Mouse (Mus musculus) midbrain, embryonic 13.5 days (tissue): ENCODE results near the gene Adgrf2. TPM values are rescaled to one million over a fixed set of nuclear protein-coding genes. Genes with fewer than 3 reads are reported as not detected.

Experiments
- ATAC-seq: fragments of 200-750 bp; cut with Nextera tagmentation; 2 replicates; pipeline ENCODE4 v1.8.0; 2017; ENCODE audit warnings: mild to moderate bottlenecking, moderate TSS enrichment, moderate library complexity
- H3K27ac ChIP-seq: fragments of 300-500 bp; sonication (generic); 2 replicates; pipeline ENCODE4 v1.5.1; 2015; ENCODE audit warnings: inconsistent platforms, mild to moderate bottlenecking, moderate library complexity
- H3K27me3 ChIP-seq: fragments of 300-500 bp; sonication (generic); 2 replicates; pipeline ENCODE4 v1.6.1; 2015; ENCODE audit warnings: mild to moderate bottlenecking, inconsistent platforms
- H3K36me3 ChIP-seq: fragments of 300-500 bp; sonication (generic); 2 replicates; pipeline ENCODE4 v1.6.1; 2015; ENCODE audit warnings: mild to moderate bottlenecking, inconsistent platforms
- H3K4me1 ChIP-seq: fragments of 300-500 bp; sonication (generic); replicated peaks from 2 replicates; pipeline ENCODE4 v1.6.1; 2015; ENCODE audit warnings: inconsistent platforms
- H3K4me2 ChIP-seq: fragments of 300-500 bp; sonication (generic); replicated peaks from 2 replicates; pipeline ENCODE4 v1.6.1; 2015; ENCODE audit warnings: moderate library complexity, mild to moderate bottlenecking, inconsistent platforms
- H3K4me3 ChIP-seq: fragments of 300-500 bp; sonication (generic); replicated peaks from 2 replicates; pipeline ENCODE4 v1.5.1; 2015; ENCODE audit warnings: mild to moderate bottlenecking, inconsistent platforms
- H3K9ac ChIP-seq: fragments of 300-500 bp; sonication (generic); replicated peaks from 2 replicates; pipeline ENCODE4 v1.6.1; 2015; ENCODE audit warnings: mild to moderate bottlenecking, inconsistent platforms
- H3K9me3 ChIP-seq: fragments of 300-500 bp; sonication (generic); 2 replicates; pipeline ENCODE4 v1.6.1; 2016; ENCODE audit warnings: mild to moderate bottlenecking, inconsistent platforms
- whole genome bisulfite sequencing: fragments of 180-500 bp; shearing (Covaris S2); methylation state at CpG from one replicate; pipeline ENCODE4 v1.1.7; 2015; 5-methylcytosine and 5-hydroxymethylcytosine counted together
- polyA plus RNA-seq: library from polyadenylated mRNA; unstranded; fragments of >200 nt; fragmentation: Nextera tagmentation; extraction: Ambion mirVana; gene quantifications from 2 replicates; pipeline ENCODE4 v1.2.1, GENCODE M21; 2015

Gene Adgrf2
- 0.04 and 0.13 TPM in 2 replicates for polyA plus RNA-seq

GRCm38 (mm10) chr17:42741801-42742217 is at the start of gene Adgrf2:
Gene Adgrf2 (minus strand): TSS chr17:42742179.
- WGBS: 30% methylated on average over 7 of the region's 7 CpGs
- no peaks in the 10 kb centered on the region for H3K4me1 ChIP-seq
- H3K27ac ChIP-seq: no peak within 1 kb of the TSS
- no peaks in the 10 kb centered on the region for H3K27me3 ChIP-seq
- H3K9ac ChIP-seq: no peak within 1 kb of the TSS
- H3K4me2 ChIP-seq: no peak within 1 kb of the TSS
- H3K36me3 ChIP-seq: no peaks in the 10 kb centered on the region
- ATAC-seq: peak; percentile 53; the same call in 1 of the 2 replicates
- H3K9me3 ChIP-seq: no peaks in the 10 kb centered on the region
- no peak within 1 kb of the TSS for H3K4me3 ChIP-seq

DNA sequence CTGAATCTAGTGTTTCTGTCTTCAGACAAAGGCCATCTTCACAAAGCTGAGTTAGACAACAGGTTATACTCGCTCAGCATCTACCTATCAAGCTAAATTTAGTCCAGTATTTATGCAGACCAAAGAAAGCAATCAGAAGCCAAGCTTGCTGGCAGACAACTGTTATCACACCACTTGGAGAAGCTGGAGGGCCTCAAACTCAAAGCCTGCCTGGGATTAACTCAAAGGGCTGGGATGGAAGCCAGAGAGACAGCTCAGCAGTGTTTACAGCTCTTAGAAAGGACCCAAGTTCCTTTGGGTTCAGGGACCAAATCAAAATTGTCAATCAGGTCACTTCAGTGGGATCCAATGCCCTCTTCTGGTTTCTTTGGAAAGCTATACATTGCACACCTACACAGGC is 48.8 kb upstream of the Adgrf2 start:
- no peak for ATAC-seq
- 90% methylated on average over 1 of the region's 1 CpGs for WGBS
- Histone ChIP-seq H3K9me3 (no peaks in the 10 kb centered on the region), H3K27ac (no peak overlapping the region), H3K4me1 (no peaks in the 10 kb centered on the region), H3K36me3 (no peaks in the 10 kb centered on the region), H3K4me2 (no peak overlapping the region), H3K9ac (no peak overlapping the region), H3K27me3 (no peaks in the 10 kb centered on the region), H3K4me3 (no peak overlapping the region)

DNA sequence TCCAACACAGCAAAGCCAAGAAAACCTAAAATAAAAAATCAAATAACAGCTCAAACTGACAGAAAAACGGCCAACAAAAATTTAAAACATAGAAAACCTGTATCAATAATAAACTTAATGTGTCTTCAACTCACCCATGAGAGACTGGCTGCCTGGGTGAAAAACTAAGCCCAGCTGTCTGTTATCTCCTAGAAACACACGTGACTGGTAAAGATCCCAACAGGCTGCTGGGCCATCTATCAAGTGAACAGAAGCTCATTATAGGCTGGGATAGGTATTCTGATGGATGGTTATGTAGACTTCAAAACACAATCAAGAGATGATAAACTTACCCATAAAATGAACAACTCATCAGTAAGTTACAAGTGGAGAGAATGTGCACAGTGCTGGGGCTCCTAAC is 47.7 kb upstream of the Adgrf2 start:
- Histone ChIP-seq H3K27ac (no peak overlapping the region), H3K36me3 (no peaks in the 10 kb centered on the region), H3K9ac (no peak overlapping the region), H3K27me3 (no peaks in the 10 kb centered on the region), H3K9me3 (no peaks in the 10 kb centered on the region), H3K4me2 (no peak overlapping the region), H3K4me3 (no peak overlapping the region), H3K4me1 (no peaks in the 10 kb centered on the region)
- no peak for ATAC-seq
- WGBS: 88% methylated on average over 2 of the region's 2 CpGs

DNA sequence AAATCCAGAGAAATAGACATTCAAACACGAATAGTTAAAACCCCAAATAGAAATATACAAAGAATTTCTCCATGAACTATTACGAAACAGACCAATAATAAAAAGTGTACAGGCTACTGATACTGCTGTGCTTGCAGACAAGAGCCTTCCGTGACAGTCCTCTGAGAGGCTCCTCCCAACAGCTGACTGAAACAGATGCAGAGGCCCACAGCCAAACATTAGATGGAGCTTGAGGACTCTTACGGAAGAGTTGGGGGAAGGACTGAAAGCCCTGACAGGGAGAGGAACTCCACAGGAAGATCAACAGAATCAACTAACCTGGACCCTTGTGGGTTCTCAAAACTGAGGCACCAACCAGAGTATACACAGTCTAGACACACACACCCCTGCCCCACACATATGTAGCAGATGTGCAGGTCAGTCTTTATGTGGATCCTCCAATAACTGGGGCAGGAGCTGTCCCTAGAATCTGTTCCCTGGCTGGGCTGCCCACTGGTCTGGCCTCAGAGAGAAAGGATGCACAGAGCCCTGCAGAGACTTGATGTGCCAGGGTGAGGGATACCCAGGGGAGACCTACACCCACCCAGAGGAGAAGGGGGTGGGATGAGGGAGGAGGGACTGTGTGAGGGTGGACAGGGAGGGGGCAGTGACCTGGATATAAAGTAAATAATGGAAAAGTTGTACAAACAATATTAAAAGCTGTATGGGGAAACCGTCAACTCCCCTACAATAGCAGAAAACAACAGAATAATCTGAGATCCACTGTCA is 46.9 kb upstream of the Adgrf2 start:
- H3K4me1 ChIP-seq: no peaks in the 10 kb centered on the region
- no peak overlapping the region for H3K27ac ChIP-seq
- no peaks in the 10 kb centered on the region for H3K27me3 ChIP-seq
- ATAC-seq: no peak
- no peak overlapping the region for H3K4me2 ChIP-seq
- 87% methylated on average over 5 of the region's 5 CpGs for WGBS
- H3K9ac ChIP-seq: no peak overlapping the region
- no peaks in the 10 kb centered on the region for H3K9me3 ChIP-seq
- no peak overlapping the region for H3K4me3 ChIP-seq
- no peaks in the 10 kb centered on the region for H3K36me3 ChIP-seq

DNA sequence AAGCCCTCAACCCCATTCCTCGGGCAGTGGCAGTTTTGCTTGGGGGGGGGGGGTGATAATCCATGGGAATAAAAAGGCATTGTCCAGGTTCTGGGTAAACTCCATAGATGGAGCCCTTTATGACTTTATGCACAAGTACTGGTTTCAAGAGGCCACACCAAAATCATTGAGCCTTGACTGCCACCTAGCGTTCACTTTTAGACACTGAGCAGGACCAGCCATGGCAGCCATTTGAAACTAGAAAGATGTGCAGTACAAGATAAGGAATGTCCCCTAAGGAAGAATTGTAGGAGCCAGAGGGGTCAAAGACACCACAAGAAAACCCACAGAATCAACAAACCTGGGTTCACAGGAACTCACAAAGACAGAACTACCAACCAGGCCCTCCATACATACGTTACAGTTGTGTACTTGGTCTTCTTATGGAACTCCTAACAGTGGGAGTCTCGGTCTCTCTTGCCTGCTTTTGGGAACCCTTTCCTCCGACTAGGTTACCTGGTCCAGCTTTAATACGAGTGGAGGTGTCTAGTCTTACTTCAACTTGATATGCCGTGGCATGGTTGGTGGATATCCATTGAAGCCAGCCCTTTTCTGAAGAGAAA is 40.3 kb upstream of the Adgrf2 start:
- ATAC-seq: peak; percentile 90
- Histone ChIP-seq H3K4me1 (no peaks in the 10 kb centered on the region), H3K9me3 (no peaks in the 10 kb centered on the region), H3K4me3 (no peak overlapping the region), H3K36me3 (no peaks in the 10 kb centered on the region), H3K9ac (no peak overlapping the region), H3K27ac (no peak overlapping the region), H3K4me2 (no peak overlapping the region), H3K27me3 (no peaks in the 10 kb centered on the region)
- 54% methylated on average over 7 of the region's 7 CpGs for WGBS

DNA sequence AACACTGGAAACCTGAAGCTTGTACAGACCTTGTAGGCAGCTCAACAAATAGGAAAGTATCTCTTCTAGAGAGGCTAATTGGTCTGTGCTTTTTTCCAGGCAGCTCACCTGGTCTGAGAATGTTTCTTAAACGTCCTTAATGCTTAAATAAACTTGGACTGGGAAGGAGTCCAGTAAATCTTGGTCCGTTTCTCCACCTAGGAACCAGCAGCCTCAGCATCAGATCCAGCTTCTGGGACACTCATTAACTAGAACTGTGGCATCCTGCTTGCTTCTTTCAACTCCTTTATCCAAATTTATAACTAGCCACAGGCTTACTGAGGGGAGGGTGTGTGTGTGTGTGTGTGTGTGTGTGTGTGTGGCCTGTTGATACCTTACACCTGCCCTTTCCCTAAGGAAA is 11.8 kb upstream of the Adgrf2 start:
- whole genome bisulfite sequencing: 68% methylated on average over 2 of the region's 2 CpGs
- Histone ChIP-seq H3K27me3 (no peaks in the 10 kb centered on the region), H3K27ac (no peak overlapping the region), H3K4me2 (no peak overlapping the region), H3K9me3 (no peaks in the 10 kb centered on the region), H3K36me3 (no peaks in the 10 kb centered on the region), H3K4me3 (no peak overlapping the region), H3K9ac (no peak overlapping the region), H3K4me1 (no peaks in the 10 kb centered on the region)
- ATAC-seq: no peak

- no peak for ATAC-seq
- Histone ChIP-seq H3K27me3 (no peaks in the 10 kb centered on the region), H3K36me3 (no peaks in the 10 kb centered on the region), H3K4me3 (no peak overlapping the region), H3K4me1 (no peaks in the 10 kb centered on the region), H3K9me3 (no peaks in the 10 kb centered on the region), H3K27ac (no peak overlapping the region), H3K9ac (no peak overlapping the region), H3K4me2 (no peak overlapping the region)
- WGBS: 90% methylated on average over 2 of the region's 2 CpGs
These were observed 10.2 kb upstream of the Adgrf2 start for GRCm38 (mm10) chr17:42752173-42752572.

- H3K27ac ChIP-seq: no peak overlapping the region
- no peak overlapping the region for H3K4me2 ChIP-seq
- ATAC-seq: no peak
- 90% methylated on average over 6 of the region's 6 CpGs for WGBS
- H3K4me1 ChIP-seq: no peaks in the 10 kb centered on the region
- no peak overlapping the region for H3K4me3 ChIP-seq
- H3K9ac ChIP-seq: no peak overlapping the region
- H3K27me3 ChIP-seq: no peaks in the 10 kb centered on the region
- no peaks in the 10 kb centered on the region for H3K9me3 ChIP-seq
- no peaks in the 10 kb centered on the region for H3K36me3 ChIP-seq
These were observed 3.9 kb upstream of the Adgrf2 start for GRCm38 (mm10) chr17:42745657-42746420.

- H3K9me3 ChIP-seq: no peaks in the 10 kb centered on the region
- H3K27ac ChIP-seq: no peak overlapping the region
- no peaks in the 10 kb centered on the region for H3K27me3 ChIP-seq
- H3K36me3 ChIP-seq: no peaks in the 10 kb centered on the region
- H3K4me1 ChIP-seq: no peaks in the 10 kb centered on the region
- H3K4me3 ChIP-seq: no peak overlapping the region
- no peak overlapping the region for H3K9ac ChIP-seq
- 90% methylated on average over 3 of the region's 3 CpGs for WGBS
- no peak overlapping the region for H3K4me2 ChIP-seq
- ATAC-seq: no peak
These were observed 844 bp upstream of the Adgrf2 start for GRCm38 (mm10) chr17:42742823-42743222.

GRCm38 (mm10) chr17:42738794-42739193 is 3.2 kb downstream of the Adgrf2 start:
- no peaks in the 10 kb centered on the region for H3K27me3 ChIP-seq
- H3K4me2 ChIP-seq: no peak overlapping the region
- H3K4me3 ChIP-seq: no peak overlapping the region
- ATAC-seq: no peak
- H3K27ac ChIP-seq: no peak overlapping the region
- H3K9me3 ChIP-seq: no peaks in the 10 kb centered on the region
- WGBS: 87% methylated on average over 6 of the region's 6 CpGs
- no peak overlapping the region for H3K9ac ChIP-seq
- no peaks in the 10 kb centered on the region for H3K36me3 ChIP-seq
- H3K4me1 ChIP-seq: no peaks in the 10 kb centered on the region

DNA sequence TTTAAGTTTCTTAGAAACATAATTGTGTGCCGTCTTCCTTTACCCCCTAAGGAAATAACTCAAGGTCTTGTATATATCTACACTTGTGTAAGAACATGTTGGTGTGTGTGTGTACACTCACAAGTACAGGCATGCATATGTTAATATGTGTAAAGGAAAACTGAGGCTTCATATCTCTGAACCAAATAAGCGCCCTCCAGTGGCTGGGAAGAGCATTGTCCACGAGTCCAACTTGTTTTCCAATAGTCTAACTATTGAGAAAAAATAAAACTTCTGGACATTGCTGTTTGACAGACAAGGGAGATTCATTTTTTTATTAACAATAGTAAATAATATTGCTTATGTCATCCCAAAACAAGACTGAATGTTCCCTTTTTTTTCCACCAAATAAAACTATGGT is 24.8 kb downstream of the Adgrf2 start:
- Histone ChIP-seq H3K9me3 (no peaks in the 10 kb centered on the region; the same call in 1 of the 2 replicates), H3K4me1 (no peaks in the 10 kb centered on the region), H3K9ac (no peak overlapping the region), H3K36me3 (no peaks in the 10 kb centered on the region), H3K27ac (no peak overlapping the region), H3K4me3 (no peak overlapping the region), H3K27me3 (no peaks in the 10 kb centered on the region), H3K4me2 (no peak overlapping the region)
- no peak for ATAC-seq
- WGBS: 54% methylated on average over 3 of the region's 3 CpGs

DNA sequence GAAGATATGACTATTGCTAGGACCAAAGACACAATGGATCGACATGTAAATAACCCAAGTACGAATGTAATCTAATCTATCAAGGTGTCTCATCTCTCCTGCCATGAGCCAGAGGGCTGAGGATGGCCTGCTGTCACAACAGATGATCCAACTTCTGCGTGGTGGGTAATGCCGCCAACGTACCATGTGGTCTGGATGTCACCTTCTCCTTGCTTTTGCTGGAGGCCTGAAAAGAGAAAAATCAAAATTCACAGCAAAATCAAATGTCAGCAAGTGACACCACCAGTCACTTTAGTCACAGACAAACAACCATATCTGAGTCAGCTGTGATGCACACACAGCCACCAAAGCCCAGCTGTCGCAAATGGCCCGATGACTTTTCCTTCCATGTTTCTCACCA is 27.0 kb downstream of the Adgrf2 start:
- WGBS: 95% methylated on average over 7 of the region's 7 CpGs

More for the DNA sequence above, 27.0 kb downstream of the Adgrf2 start:
- Histone ChIP-seq H3K4me2 (no peak overlapping the region), H3K4me3 (no peak overlapping the region), H3K9ac (no peak overlapping the region), H3K4me1 (no peaks in the 10 kb centered on the region), H3K27ac (no peak overlapping the region), H3K27me3 (no peaks in the 10 kb centered on the region), H3K9me3 (no peaks in the 10 kb centered on the region; the same call in 1 of the 2 replicates), H3K36me3 (no peaks in the 10 kb centered on the region)
- no peak for ATAC-seq
